Mouse (Mus musculus) left cerebral cortex, postnatal 4 days (tissue): Measurements from ENCODE around the gene Gsta2. TPM values are rescaled to one million over a fixed set of nuclear protein-coding genes. Genes with fewer than 3 reads are reported as not detected.
"Not testable (repeated sequence)": the region's sequence is repeated elsewhere in the genome, so short reads cannot be mapped to it uniquely, and the experiment has no call there.

ENCODE experiments used
- DNase-seq: peaks from one replicate; pipeline ENCODE4 v3.0.0-alpha.2; 2022
- intact Hi-C: fragments of 180-260 bp; cut with DNase I; formaldehyde crosslinking; loops from one replicate; pipeline ENCODE4 v1.15.1; 2025
- total RNA-seq, 2 experiments: library from RNA; stranded (reverse); gene quantifications; 2 replicates each; pipeline ENCODE4 v1.2.3; 2021

The Gsta2 gene
- total RNA-seq, 2 experiments from 2014 or later = not detected

DNA sequence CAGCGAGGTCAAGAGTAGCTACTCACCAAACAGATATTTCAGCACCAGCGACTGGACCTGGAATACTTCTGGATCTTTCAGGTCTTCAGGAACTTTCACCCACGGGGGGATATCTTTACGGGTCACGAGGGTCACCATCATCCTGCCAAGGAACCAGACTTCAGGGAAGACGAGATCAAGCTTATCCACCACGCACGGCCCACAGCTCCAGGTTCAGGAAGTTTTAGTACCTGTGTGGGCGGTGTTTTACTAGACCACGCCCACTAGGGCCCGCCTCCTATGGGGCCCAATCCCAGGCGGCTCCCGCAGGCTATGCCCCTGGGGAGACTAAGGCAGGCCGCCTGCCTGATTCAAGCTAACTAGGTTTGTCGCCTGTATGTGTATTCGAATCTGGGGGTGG lies 12.4 kb upstream of the Gsta2 start, which contains the start of gene Dppa5a:
Gene Dppa5a (minus strand): TSS at position 219 of the 400 bp plus-strand sequence.
- intact Hi-C loops, DNase-seq: not testable (repeated sequence)

DNA sequence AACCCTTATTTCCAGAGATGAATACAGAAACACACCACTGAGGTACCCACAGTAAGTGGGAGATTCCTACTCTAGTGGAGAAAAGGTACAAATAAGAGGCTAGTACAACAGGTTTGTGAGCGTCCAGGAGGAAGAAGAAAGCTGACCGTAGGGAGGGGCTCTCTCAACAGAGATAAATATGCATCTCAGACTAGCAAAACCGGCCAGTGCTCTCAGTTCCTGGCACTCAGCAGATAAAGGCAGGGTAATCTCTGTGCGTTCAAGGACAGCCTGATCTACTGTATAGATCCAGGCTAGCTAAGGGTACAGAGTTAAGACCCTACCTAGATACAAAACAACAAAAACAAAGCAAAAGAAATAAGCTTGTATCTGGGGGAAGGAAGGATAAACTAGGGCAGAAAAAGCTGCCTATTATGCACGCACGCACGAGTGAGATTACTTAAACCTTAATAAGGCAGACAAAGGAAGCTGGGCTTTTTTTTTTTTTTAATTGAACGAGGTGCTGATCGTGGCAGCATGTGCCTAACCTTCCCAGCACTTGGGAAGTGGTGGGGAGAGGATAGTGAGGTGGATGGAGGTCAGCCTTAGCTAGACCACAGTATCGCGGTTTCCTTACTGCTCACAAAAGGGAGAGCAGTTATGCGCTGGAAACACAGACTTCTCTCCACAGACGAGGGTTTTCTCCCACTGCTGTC lies 10.4 kb upstream of the Gsta2 start:
- no peak for DNase-seq
- intact Hi-C loops = no loop called here

DNA sequence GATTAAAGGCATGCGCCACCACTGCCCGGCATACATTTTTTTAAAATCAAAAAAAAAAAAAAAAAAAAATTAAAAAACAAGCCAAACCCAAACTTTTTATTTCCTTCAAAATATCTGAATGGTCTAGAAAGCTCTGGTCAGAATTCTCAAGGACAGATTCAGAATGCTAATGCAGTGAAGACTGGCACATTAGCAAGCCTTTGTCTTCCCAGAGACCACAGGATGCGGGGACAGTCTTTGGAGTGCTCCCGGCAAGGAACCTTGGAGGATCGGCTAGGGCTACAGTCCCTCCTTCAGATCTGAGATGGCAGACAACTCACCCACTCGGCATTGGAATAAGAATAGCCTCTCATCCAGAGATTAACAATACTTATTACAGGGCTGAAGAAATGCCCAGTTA lies 9.1 kb upstream of the Gsta2 start:
- DNase-seq = no peak
- intact Hi-C loops = no loop called here

DNA sequence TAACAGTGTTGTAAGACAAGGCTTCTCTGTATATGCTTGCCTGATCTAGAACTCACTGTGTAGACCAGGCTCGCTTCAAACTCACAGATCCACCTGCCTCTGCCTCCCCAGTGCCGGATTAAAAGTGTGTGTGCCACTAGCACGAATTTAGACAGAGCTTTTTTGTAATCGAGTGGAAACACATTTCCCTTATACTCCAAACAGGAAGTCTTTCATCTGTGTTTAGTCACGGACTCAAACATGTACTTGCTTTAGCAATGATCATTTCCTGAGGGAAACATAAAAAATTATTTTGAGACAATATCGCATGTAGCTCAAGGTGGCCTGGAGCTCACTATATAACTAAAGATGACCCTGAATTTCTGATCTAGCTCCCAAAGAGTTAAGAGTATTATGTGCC lies 7.8 kb upstream of the Gsta2 start:
- DNase-seq = no peak
- intact Hi-C loops = no loop called here

DNA sequence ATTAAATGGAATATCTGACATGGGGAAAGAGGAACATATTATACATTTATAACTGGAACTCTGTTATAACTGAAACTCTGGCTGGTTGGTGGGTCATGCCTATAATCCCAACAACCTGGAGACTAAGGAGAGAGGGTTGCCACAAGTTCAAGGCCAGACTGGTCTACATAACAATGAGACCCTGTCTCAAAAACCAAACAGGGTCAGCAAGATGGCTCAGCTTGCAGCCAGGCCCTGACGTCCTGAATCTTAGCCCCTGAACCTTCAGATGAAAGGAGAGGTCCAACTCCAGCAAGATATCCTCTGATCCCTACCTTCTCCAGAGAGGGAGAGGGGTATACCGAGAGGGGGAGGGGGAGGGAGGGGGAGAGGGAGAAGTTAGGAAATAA lies 4.9 kb upstream of the Gsta2 start:
- intact Hi-C loops = no loop called here
- DNase-seq = no peak

DNA sequence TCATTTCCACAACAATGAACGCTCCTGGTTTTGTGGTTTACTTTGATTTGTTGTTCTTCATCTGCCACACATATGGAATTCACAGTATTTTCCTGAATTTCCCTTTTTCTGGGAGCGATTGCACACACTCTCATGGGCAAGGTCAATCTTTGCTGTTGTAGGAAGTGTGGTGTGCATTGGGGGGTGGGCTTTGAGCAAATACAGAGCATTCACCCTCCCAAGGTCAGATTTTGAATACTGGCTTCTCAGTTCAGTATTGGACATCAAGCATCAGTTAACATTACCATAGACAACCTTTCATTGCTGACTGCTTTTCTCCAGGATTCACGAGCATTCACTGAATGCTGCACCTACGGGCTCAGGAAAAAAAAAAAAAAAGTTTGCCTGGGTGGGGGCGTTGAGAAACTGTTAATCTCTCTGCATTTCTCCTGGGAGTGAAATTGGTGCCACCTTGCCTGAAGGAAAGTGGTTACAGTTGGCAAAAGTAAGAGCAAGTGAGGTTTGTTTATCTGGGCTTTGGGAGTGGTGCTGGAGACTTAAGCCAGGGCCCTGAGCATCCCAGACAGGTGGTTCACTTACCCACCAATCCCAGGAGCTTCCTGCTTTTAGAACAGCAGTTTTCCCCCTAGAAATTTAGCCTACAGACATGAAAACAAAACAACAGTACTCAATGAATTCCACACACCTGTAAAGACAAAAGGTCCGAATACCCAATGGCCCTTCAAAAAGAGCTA lies 4.3 kb upstream of the Gsta2 start:
- no peak for DNase-seq
- intact Hi-C loops = no loop called here

DNA sequence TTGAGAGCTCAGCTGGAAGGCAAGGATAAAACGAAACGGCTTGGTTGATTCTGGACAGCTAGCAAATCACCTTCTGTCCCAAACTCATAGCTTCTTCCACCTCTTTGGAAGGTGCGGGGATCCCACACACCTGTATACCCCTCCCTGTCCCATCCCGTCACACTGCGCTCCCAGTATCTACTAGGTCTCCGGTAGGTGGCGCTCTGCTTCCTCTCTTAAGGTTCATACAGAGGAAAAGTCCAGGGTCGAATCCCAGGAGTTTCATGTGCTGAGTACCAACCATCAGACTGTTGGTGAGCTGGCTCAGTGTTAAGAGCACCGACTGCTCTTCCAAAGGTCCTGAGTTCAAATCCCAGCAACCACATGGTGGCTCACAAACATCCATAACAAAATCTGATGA lies 2.5 kb upstream of the Gsta2 start:
- DNase-seq = peak; percentile 68
- intact Hi-C loops = no loop called here

DNA sequence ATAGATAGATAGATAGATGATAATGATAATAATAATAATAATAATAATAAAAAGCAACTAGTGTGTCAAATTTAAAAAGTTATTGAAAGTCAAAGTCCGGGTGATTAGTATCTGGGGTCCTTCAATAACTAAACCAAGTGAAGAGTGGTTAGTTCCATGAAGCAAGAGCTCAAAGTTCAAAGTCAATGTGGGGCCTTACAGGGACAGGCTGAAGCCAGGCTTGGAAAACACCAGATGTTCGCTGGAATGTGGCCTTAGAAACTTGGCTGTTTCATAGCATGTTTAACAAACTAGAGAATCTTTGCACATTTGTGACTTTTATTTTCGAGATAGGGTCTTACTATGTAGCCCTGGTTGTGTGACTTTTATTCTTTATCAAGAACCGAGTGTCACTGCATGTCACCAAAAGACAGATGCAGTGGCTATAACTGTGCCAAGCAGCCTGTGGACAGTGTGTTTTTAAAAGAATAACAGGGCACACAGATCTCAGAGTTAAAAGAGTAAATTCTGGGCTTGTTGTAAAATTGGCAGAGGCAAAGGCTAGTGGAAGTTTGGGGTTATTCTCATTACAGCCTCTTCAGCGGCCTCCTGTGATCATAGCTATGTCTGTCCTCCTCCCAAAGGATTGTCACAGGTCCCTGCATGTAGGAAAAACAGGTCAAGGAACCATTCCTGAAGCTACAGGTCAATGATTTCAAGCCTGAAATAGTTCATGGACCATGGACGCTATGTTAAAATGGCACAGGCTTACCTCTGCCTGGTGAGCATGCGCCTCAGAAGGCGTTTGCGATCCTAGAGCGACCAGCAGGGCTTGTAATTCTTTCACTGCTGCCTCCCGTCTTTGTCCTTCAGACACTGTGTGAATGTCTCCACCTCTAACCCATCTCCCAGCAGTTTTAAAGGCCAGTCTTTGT lies 666 bp downstream of the Gsta2 start:
- intact Hi-C loops = no loop called here
- DNase-seq = no peak

DNA sequence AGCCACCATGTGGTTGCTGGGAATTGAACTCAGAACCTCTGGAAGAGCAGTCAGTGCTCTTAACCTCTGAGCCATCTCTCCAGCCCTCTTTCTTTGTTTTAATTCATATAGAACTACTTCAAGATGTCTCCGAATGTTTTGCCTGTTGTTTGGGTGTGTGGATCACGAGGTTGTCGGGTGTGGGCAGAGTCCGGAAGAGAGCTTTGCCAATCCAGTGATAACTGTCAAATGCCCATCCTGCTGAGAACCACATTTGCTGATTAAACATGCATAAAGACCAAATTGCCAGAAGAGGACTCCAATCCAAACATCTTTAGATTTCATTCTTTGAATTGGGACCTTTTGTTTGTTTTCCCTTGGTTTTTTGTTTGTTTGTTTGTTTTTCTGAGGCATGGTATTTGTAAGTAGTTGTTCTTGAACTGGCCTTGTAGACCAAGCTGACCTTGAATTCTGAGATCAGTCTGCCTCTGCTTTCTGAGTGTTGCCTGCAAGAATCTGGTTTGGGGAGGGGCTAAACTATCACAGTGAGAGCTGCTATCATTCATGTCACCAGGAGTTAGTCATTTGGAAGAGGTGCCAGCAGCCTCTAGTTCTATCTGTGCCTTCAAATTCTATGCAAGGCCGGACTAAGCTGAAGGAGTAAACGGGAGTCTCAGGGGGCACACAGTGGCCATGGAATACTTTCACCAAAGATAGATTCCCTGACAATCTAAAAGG lies 3.9 kb downstream of the Gsta2 start:
- intact Hi-C loops = no loop called here
- DNase-seq = no peak

DNA sequence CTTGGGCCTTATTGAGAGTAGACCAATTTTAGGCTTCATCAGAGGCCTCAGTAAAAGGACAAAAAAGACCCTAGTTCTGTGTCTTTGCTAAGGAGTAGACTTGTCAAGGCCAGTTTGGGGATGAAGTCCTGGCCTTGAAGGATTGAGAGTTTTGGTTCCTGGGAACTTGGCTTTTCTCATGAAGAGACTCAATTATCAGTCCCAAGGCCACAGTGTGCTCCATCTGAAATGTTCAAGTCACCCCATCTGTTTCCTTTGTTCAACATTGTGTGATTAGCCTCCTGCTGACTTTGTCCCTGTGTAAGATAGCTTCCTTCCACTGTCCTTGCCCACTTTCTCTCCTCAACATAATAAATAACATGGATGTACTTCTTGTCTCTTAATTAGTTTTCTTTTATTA lies 5.6 kb downstream of the Gsta2 start:
- intact Hi-C loops, DNase-seq: not testable (repeated sequence)

DNA sequence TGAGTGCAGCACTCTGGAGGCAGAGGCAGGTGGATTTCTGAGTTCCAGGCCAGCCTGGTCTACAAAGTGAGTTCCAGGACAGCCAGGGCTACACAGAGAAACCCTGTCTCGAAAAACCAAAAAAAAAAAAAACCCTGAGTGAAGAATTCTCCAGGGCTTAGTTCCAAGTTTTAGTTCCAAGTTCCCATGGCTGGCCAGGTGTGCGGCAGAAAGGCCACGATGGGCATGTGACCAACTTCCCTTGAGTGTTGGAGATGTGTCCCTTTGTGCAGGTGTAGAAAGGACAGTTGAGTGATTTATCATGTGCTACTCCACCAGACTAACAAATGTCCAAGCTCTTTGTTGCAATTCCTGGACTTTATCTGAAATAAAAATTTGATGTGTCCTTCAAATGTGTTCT lies 6.4 kb downstream of the Gsta2 start:
- DNase-seq, intact Hi-C loops: not testable (repeated sequence)

DNA sequence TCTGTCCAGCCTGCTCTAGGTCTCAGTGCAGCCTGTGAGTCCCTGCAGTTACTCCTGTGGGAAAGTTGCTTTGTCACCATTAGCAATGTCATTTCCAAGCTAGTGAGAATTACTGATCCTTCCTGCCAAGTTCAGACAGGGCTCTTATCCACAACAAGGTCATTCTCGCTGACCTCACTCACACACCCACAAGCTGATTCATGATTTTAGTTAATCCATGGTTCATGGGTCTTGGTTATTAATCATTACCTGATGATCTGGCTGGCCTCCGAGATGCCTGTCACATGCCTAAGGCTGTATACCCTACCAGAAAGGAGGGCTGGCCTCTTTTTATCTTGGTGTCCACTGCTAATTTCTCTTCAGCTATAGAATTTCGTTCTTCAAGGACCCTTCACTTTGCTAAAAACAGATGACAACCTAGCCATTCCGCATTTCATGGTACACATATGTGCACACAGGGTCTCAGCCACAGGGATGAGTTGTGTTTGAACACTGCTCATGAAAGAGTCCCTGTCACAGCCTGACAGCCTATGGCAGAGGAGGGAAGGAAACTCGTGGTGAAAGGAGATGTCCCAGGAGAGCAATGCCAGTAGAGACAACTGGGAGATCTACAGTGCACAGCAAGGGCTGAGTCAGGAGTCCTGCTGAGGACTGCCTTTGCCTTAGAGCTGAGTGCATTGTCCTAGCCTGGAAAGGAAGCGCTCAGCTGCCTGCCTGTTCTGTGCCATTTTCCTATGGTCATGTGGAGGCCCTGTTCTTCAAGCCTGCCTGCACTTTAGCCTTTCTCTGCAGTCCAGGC lies 7.2 kb downstream of the Gsta2 start:
- intact Hi-C loops, DNase-seq: not testable (repeated sequence)

DNA sequence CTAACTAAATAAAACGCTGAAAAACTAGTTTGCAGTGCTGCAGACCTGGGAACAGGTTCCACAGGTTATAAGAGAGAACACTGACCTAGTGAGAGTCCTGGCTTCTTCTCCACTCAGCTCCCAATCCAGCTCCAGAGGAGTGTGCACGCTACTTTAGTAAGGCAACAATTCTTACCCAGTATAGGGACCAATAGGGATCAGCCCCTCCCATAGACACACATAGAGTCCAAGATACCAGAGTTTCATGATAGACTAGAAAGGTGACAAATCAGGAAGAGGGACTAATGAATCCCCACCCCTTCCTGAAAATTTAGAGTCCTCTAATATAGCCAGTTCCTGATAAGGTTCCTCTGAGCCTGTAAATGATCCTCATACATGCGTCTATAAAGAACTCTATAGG lies 8.6 kb downstream of the Gsta2 start:
- DNase-seq = no peak
- intact Hi-C loops = no loop called here

DNA sequence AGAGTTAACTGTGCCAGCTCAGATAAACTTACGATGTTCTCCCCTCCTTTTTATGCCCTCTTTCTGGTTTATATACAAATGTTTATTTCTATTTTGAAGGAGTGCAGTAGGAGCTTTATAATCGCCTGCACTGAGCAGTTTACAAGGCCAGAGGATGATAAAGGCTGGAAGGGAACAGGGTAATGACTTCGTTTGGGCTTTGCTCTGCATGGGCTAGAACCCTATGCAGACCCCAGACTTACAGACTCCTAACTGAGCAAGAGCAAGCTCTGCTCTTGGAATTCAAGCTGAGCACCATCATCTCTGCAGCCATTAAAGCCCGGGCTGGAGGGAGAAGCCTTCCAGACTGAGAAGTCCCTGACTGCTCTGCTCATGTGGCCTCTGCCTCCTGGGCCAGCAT lies 10.4 kb downstream of the Gsta2 start:
- intact Hi-C loops, DNase-seq: not testable (repeated sequence)

DNA sequence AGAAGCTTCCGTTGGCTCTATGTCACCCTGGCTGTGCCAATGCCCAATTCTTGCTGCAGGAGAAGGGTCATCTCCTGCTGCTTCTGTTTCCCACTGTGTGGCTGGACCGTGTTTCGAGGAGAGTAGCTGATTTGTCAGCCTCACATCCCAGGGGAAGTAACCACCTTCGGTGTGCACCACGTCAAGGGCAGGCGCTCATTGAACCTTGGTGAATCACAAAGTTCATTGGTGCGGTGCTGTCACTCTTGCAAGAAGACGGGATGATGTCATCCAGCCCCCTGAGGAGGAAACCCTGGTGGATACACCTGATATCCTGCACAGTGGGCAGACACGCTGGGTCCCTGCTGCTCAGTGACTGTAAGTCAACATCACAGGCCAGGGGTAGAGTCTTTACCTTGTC lies 12.5 kb downstream of the Gsta2 start:
- intact Hi-C loops, DNase-seq: not testable (repeated sequence)

DNA sequence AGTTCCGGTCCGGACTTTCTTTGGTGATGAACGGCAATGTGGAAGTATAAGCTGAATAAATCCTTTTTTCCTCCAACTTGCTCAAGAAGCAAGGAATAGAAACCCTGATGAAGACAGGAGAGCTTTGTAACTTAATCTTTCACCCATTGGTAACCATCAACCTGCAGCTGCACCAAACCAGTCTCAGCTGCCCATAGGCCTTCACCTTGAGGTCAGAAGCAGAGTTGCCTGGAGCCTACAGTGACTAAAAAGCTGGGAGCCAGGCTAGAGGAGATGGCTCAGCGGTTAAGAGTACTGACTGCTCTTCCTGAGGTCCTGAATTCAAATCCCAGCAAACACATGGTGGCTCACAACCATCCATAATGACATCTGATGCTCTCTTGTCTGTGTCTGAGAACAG lies 13.1 kb downstream of the Gsta2 start:
- intact Hi-C loops, DNase-seq: not testable (repeated sequence)

DNA sequence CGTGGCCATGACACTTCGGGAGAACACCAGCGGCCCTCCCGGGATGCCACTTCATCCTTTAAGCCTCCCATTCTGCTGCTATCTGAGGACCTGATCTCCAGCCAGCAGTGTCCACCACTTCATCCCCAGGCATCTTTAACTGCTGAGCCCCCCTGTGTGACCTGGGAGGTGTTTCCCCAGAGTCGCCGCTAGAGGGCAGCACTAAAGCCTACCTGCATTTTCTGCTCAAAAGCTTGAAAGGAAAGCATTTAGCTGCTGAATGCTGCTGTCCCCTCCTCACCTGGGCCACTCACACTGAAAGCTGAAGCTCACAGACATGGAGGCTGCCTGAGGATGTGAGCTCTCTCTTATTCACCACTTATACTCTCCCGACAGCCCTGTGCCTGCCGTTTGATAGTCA lies 15.3 kb downstream of the Gsta2 start:
- peak; percentile 31 for DNase-seq
- intact Hi-C loops = not testable (repeated sequence)

DNA sequence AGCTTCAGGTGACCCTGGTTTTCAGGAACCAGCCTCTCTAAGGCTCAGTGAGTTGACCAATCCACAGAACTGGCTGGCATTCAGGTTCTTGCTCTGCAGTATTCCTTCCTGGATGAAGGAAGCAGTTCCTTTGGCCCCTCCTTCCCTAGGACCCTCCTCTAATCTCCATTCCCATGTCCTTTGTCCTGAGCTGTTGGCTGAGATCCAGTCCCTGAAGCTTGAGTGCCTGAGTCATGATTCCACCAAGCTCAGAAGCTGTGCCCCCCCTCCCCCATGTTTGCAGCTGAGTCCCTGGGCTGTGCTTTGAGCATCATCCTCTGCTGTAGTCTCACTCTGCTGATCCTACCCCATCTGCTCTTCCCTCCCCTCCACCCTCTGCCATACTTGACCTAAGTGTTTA lies 18.5 kb downstream of the Gsta2 start:
- intact Hi-C loops = not testable (repeated sequence)
- DNase-seq = peak; percentile 11

DNA sequence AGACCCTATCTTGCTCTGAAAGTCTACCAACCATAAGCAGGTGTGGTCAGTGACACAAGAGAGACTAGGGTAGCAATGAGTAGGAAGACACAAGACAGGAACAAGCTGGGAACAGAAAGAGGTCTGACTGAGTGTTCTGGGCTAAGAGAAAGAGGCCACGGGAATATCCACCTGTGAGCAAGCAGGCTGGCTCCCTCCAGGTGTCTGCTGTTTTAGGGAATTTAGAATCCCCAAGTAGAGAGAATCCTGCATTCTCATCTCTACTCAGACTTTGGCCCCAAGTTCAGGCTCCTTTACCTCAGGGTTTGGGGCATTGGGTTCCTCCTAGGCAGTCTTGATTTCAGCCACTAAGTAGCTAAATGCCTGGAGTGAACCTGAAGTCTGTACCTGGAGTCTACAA lies 28.3 kb downstream of the Gsta2 start, which contains the start of gene Omt2b:
Gene Omt2b (plus strand): TSS at position 301 of the 400 bp plus-strand sequence.
- intact Hi-C loops, DNase-seq: not testable (repeated sequence)

DNA sequence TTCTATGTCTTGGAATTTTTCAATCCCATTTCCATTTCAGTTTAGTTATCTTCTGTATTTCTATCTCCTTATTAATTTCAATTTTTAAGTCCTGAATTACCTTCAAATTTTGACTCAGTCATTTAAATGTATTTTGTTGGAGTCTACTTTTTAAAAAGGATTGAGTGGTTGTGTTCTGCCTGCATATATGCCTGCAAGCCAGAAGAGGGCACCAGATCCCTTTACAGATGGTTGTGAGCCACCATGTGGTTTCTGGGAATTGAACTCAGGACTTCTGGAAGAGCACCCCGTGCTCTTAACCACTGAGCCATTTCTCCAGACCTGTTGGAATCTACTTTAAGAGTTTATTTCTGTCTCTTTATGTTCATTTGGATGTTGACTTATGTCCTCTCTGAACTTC lies 36.1 kb downstream of the Gsta2 start:
- intact Hi-C loops = no loop called here
- DNase-seq = no peak
